Mouse (Mus musculus) liver, postnatal 0 days (tissue): ENCODE data around the gene Lamtor2.

Experiments used
- CTCF ChIP-seq: sonication (generic); IDR thresholded peaks from 2 replicates; pipeline ENCODE4 v1.5.1; 2016; ENCODE audit warnings: antibody characterized with exemption, low read depth
- EP300 ChIP-seq: IDR thresholded peaks from 2 replicates; pipeline ENCODE4 v1.6.1; 2016; ENCODE audit warnings: antibody characterized with exemption, low read depth, mild to moderate bottlenecking

DNA sequence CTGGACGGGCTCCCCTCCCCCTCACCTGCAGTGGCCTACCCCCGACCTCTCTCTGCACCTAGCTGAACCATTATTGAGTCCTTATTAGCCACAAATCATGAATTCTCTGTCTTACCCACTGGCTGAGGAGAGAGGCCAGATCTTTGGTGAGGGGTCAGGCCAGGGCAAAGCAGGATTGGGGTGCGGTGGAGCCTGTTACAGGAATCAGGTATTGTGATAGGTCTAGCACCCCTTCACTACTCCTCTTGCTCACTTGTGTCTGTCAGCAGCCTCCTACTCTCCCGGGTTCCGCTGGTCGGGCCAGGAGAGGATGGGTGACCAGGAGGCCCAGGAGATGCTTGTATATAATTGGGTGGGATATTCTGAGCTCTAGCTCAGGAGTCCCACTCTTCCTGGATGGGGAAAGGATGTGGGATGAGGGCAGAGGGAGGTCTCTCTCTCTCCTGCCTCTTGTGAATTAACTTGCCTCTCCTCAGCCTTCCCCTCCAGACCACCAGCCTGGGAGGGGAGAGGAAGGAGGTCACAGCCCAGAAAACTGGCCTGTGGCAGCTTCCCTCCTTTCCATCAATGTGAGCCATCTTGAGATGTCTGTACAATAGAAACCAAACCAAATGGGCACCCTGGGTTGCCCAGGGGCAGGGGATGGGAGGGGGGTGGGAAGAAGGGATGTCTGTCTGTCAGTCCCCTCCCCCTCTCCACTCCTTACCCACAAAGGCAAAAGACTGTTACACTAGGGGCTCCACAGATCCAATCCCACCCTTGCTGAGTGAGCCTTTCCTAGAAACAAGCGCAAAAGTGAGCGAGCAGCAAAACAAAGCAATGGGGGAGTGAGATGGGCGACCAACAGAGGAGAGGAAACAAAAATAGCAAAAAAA, 14.4 kb downstream of the Lamtor2 start:
- TF ChIP-seq CTCF (no peak), EP300 (no peak)
